Mouse (Mus musculus) CD8-positive naive resting alpha-beta T cell, adult 2 months (primary cell): ENCODE measurements around the gene Pepd.

Experiments
- DNase-seq, 2 experiments: peaks; one replicate each; pipeline ENCODE4 v3.0.0; 2022; ENCODE audit warnings: low read depth in 2 of 2, low spot score in 2 of 2

Pepd gene

DNA sequence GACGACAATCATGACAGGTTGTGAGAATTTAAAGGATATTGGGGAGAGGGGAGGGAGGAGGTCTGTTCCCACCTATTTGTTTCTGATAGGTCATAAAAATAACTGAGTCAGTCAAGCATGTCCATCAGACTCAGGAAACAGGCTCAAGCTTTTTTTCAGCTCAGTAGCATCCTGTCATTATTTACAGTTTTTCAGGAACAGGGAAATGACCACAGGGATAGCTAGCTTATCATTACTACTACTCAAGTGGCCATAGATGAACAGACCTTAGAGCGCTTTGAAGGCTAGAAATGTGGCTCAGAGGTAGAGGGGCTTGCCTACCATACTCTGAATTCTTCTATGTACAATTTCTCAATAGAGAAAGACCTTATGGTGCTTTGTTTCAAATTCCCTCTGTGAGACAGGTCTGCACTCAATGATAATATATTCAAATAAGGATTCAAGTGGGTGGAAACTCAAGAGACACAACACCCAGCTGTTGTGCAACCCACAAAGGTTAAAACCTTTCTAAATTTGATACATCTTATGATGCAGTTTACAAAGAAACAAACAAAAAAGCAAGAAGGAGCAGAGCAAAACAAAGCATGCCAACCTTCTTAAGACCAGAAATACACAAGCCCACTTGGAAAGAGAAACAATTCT is 142.9 kb downstream of the Pepd start:
- no peak for DNase-seq

DNA sequence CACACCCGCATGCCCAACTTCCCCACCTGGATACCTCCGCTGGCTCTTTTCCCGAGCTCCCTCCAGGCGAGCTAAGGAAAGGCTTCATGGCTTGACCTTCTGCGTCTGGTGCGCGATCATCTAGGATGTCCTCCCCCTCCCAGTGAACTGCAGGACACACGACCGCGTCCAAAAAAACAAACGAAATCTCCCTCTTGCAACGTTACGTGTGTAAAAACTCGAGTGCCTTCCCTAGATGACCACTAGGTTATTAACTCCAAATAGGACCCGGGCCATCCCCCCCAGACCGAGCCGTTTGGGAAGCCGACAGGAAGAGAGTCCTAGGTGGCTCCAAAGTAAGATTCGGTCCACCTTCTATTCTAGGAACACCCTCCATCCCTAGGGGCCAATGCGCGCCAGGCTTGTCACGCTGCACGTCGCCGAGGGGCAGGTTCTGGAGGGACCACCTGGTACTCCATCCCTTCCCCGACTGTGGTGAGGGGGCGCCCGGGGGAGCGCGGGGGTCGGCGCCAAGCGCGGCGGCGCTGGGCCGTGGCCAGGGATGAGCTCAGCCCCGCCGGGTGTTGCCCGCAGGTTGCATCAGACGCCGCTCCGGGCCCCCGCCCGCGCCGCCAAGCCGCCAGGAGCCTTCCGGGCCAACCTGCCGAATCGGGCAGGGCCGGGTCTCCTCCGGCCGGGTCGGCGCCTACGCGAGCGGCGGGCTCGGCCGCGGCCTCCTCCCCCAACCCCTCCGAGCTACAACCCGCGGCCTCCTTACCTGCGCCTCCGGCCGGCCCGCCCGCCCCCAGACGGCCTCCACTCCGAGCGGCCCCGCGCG is 143.6 kb downstream of the Pepd start:
- DNase-seq: no peak

DNA sequence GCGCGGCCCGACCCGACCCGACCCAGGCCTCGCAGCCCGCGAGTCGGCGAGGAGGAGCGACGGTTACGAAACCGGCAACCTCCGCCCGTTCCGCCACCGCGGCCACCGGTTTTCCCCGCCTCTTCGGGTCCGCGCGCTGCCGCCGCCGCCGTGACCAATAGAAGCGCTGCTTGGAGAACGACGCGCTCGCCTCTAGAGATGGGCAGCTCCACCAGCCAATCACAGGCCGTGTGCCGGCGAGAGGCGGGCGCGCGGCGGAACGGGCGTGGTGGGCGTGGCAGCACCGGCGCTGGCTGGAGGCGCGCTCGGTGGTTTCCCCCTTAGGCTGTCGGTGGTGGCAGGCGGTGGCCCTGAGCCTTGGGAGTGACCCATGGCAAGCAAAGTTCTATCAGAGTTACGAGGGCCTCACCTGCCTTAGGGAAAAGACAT is 144.3 kb downstream of the Pepd start, which contains the start of gene Cebpg:
TSS of gene Cebpg (minus strand) at position 138 of the 429 bp plus-strand sequence.
- DNase-seq: peak; percentile 93

DNA sequence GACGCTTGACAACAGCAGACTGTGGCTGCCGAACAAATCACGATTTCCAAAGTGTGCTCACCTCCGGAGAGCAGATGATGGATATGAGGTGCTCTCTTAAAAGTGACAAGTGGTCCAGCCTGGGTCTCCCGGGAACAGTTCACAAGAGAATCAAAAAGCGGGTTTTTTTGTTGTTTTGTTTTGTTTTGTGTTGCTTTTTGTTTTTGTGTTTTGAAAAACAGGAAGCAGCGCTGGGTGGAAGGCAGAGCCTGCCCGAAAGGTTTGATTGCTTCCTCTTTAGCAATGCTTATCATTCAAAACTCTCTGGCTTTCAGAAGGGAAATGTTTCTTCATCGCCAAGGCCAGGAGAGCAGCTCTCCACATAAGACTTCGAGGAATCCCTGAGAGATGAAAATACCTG is 144.8 kb downstream of the Pepd start:
- no peak for DNase-seq

- DNase-seq: no peak
Observed at GRCm38 (mm10) chr7:35057569-35057968, 145.4 kb downstream of the Pepd start.

- DNase-seq: no peak
Observed at GRCm38 (mm10) chr7:35058329-35058728, 146.2 kb downstream of the Pepd start.

DNA sequence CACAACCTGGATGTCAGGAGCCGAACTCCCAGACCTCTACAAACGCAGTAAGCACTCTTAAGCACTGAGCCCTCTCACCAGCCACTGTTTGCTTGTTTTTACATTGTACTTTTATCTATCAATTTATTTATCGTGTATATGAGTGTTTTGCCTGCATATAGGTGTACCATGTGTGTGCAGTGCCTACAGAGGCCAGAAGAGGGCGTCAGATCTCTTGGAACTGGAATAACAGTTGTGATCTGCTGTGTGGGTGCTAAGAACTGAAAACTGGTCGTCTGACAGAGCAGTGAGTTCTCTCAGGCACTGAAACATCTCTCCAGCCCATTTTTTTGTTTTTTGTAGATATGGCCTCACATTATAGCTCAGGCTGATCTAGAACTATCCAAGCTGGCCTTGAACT is 147.3 kb downstream of the Pepd start:
- DNase-seq: no peak

- no peak for DNase-seq
Observed at GRCm38 (mm10) chr7:35064286-35065258, 152.4 kb downstream of the Pepd start.

DNA sequence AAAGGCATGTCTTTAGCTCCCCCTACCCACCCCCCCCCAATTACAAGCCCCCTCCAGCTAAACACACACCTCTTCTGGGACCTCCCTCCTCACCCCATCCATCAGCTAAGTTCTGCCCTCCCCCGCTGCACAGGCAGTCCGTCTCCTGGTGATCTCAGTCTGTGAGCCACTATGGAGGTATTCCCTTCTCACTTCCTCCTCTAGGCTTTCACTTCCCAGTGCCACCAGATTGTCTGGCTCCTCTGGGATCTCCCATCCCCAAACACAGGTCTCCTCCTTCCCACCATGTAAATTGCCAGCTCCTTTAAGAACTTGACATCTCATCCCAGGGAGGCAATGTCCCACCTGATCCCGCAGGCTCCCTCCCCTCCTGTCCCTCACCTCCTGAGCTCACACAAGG is 153.8 kb downstream of the Pepd start:
- no peak for DNase-seq

GRCm38 (mm10) chr7:35066640-35067212 is 154.5 kb downstream of the Pepd start:
- DNase-seq: no peak

GRCm38 (mm10) chr7:35076645-35077044 is 164.5 kb downstream of the Pepd start:
- DNase-seq: no peak

DNA sequence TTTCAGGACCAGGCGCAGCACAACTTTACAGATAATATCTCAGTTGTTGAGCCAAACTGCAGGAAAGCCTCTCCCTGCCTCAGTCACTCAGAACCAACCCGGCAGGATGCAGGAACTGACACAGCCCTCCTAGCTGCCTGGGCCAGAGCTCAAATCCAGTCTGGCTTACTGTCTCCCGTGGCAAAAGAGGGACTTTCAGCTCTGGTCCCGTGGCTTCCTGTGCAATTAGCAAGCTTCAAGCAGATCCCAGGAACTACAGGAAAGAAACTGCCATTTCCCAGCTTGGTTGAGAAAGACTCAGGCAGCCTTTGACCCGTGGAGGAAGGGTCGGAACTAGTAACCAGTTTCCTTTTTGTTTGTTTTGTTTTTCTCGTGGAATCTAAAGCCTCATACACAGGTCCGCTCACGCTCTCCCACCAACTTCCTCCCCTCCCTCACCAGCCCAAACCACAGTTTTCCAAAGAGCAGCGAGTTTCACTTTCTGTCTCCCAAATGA is 168.7 kb downstream of the Pepd start:
- no peak for DNase-seq

DNA sequence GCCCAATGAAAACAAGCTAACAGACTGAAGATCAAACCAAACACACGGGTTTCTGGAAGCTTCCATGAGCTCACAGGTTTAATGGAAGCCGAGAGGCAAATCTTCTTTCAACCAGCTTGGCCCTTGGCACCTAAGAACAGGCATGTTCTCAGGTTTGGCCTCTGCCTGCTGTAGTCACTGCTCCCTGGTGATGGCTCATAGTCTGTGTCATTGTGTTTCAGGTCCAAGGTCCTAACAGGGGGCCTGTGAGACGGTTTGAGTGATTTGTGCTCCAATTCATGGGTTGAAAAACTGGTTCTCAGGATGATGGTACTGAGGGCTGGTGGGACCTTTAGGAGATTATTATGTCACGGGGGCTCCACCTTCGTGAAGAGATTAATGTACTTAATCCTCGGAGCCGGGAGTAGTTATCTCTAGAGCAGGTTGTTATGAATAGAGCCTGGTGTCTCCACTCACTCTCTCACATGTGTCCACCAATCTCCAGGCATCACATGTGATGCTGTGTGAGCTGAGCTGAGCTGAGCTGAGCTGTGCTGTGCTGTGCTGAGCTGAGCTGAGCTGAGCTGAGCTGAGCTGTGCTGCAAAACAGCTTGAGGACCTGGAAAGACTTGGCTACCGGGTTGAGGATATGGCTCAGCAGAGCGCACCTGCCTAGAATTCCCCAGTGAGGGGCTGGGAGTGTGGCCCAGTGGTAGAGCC is 169.4 kb downstream of the Pepd start:
- DNase-seq: no peak

- DNase-seq: no peak
Observed at GRCm38 (mm10) chr7:35084565-35085360, 172.6 kb downstream of the Pepd start.

GRCm38 (mm10) chr7:35086271-35086861 is 174.2 kb downstream of the Pepd start:
- no peak for DNase-seq

DNA sequence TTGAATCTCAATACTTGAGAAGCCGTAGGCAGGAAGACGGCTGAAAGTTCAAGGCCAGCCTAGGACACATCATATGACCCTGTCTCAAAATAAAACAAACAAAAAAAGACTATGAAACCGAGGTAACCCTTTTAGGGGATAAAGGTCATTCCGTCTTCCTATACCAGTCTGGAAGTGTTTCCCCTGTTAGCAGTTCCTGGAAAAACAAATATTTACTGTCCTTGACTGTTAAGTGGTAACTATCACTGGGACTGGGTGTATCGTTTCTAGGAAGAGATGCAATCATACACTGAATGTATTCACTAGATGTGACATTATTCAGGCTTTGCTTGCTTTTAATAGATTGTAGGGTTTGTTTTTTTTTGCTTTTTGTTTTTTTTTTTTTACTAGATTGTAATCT is 178.4 kb downstream of the Pepd start:
- DNase-seq: no peak
